Mouse (Mus musculus) ES-Bruce4 (cell line): ENCODE measurements at regions not wholly inside any gene's neighbourhood (a gene's known extent, or its start where the extent isn't known, plus 50 kb on each side); places are given as distances from the start of the nearest gene placed in this dataset.

Experiments
- H3K27ac ChIP-seq: 2 replicates; pipeline ENCODE4 v1.5.1; 2012; ENCODE audit warnings: low read length, inconsistent platforms; ENCODE audit not compliant: insufficient read depth
- H3K27me3 ChIP-seq: 2 replicates; pipeline ENCODE4 v1.6.1; 2012; ENCODE audit warnings: mild to moderate bottlenecking, low read length, inconsistent platforms; ENCODE audit not compliant: control insufficient read depth, poor library complexity, insufficient read depth, severe bottlenecking
- H3K36me3 ChIP-seq: 2 replicates; pipeline ENCODE4 v1.6.1; 2012; ENCODE audit warnings: inconsistent platforms, mild to moderate bottlenecking, low read length, moderate library complexity; ENCODE audit not compliant: control insufficient read depth, poor library complexity, insufficient read depth, severe bottlenecking
- H3K4me1 ChIP-seq: one replicate; pipeline ENCODE4 v1.8.1; 2011; ENCODE audit warnings: low read length; ENCODE audit not compliant: control insufficient read depth, insufficient read depth
- H3K4me3 ChIP-seq: 2 replicates; pipeline ENCODE4 v1.5.1; 2011; ENCODE audit warnings: low read depth, mild to moderate bottlenecking, low read length
- H3K9ac ChIP-seq: 2 replicates; pipeline ENCODE4 v1.6.1; 2012; ENCODE audit warnings: low read depth, mild to moderate bottlenecking, inconsistent platforms; ENCODE audit not compliant: poor library complexity, severe bottlenecking
- H3K9me3 ChIP-seq: replicated peaks from 2 replicates; pipeline ENCODE4 v1.6.1; 2012; ENCODE audit warnings: mild to moderate bottlenecking, low read length, inconsistent platforms; ENCODE audit not compliant: control insufficient read depth, poor library complexity, insufficient read depth, severe bottlenecking
- CTCF ChIP-seq: IDR thresholded peaks from one replicate; pipeline ENCODE4 v1.8.1; 2011; ENCODE audit warnings: low read depth, low read length
- EP300 ChIP-seq: IDR thresholded peaks from 2 replicates; pipeline ENCODE4 v1.6.1; 2011; ENCODE audit warnings: low read depth, low read length; ENCODE audit not compliant: insufficient read depth
- POLR2A ChIP-seq: IDR thresholded peaks from one replicate; pipeline ENCODE4 v1.8.1; 2011; ENCODE audit warnings: low read length; ENCODE audit not compliant: insufficient read depth

- no peak overlapping the region for H3K4me3 ChIP-seq
- TF ChIP-seq CTCF (no peak), POLR2A (no peak), EP300 (no peak)
- H3K27me3 ChIP-seq = no peaks in the 10 kb centered on the region
- H3K9ac ChIP-seq = no peak overlapping the region
- no peaks in the 10 kb centered on the region for H3K36me3 ChIP-seq
- H3K4me1 ChIP-seq = no peaks in the 10 kb centered on the region
- H3K9me3 ChIP-seq = no peaks in the 10 kb centered on the region
- no peak overlapping the region for H3K27ac ChIP-seq
These were observed 445.9 kb upstream of the Smim15 start for GRCm38 (mm10) chr13:107598391-107598790.

DNA sequence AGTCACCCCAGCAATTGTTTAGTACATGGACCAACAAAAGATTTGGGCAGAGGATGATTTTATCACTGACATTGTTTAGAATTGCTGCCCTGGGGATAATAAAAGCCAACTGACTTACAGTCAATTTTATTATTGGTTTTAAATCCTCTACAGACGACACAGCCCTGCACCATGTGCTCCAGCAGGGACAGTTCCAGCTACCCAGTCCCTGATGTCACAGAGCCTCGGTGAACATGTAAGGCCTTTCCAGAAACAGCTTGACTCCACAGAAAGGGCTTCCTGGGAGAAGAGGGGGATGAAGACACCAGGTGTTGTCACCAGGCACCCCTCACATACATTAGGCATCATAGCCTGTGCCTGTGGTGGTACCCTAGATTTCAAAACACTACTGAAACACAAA lies 447.0 kb upstream of the Smim15 start:
- Histone ChIP-seq H3K27me3 (no peaks in the 10 kb centered on the region), H3K4me1 (no peaks in the 10 kb centered on the region), H3K36me3 (no peaks in the 10 kb centered on the region), H3K9me3 (no peaks in the 10 kb centered on the region), H3K9ac (no peak overlapping the region), H3K27ac (no peak overlapping the region), H3K4me3 (no peak overlapping the region)
- no peak for TF ChIP-seq POLR2A
- TF ChIP-seq CTCF = no peak
- no peak for TF ChIP-seq EP300

GRCm38 (mm10) chr13:107596183-107596582 lies 448.1 kb upstream of the Smim15 start:
- H3K4me3 ChIP-seq = no peak overlapping the region
- no peaks in the 10 kb centered on the region for H3K4me1 ChIP-seq

GRCm38 (mm10) chr13:107588399-107589002 lies 455.7 kb upstream of the Smim15 start:
- H3K4me3 ChIP-seq = no peak overlapping the region
- H3K27ac ChIP-seq = no peak overlapping the region
- TF ChIP-seq POLR2A (no peak), CTCF (no peak), EP300 (no peak)
- no peaks in the 10 kb centered on the region for H3K27me3 ChIP-seq
- no peaks in the 10 kb centered on the region for H3K36me3 ChIP-seq
- H3K9ac ChIP-seq = no peak overlapping the region
- H3K9me3 ChIP-seq = no peaks in the 10 kb centered on the region
- H3K4me1 ChIP-seq = no peaks in the 10 kb centered on the region

More at GRCm38 (mm10) chr13:107596183-107596582, 448.1 kb upstream of the Smim15 start:
- no peaks in the 10 kb centered on the region for H3K27me3 ChIP-seq
- H3K9ac ChIP-seq = no peak overlapping the region
- TF ChIP-seq EP300 = no peak
- TF ChIP-seq CTCF = no peak
- no peaks in the 10 kb centered on the region for H3K36me3 ChIP-seq
- no peak overlapping the region for H3K27ac ChIP-seq
- H3K9me3 ChIP-seq = no peaks in the 10 kb centered on the region

DNA sequence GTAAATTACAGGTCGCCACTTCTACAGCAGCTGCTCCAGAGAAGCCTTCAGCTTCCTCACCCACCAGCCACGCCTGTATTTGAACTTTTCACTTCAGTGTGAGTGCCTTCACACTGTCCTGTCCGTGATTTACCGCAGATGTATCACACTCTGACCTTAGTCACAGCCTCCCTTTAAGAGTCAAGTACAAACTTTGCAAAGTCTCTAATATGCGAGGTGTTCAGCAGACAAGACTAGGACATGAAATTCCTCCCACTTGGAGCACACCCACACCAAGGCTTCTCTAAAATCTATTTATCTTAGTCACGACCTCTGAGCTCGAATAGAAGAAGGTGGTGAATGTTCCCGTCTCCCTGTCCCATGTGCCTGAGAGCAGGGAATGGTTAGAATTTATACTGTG lies 456.6 kb upstream of the Smim15 start:
- TF ChIP-seq CTCF = no peak
- no peak for TF ChIP-seq POLR2A
- TF ChIP-seq EP300 = no peak
- no peaks in the 10 kb centered on the region for H3K9me3 ChIP-seq
- no peak overlapping the region for H3K9ac ChIP-seq
- no peaks in the 10 kb centered on the region for H3K4me1 ChIP-seq
- H3K4me3 ChIP-seq = no peak overlapping the region
- no peaks in the 10 kb centered on the region for H3K27me3 ChIP-seq
- H3K27ac ChIP-seq = no peak overlapping the region
- H3K36me3 ChIP-seq = no peaks in the 10 kb centered on the region

- TF ChIP-seq CTCF = no peak
- no peak for TF ChIP-seq EP300
- TF ChIP-seq POLR2A = no peak
- Histone ChIP-seq H3K9ac (no peak overlapping the region), H3K36me3 (no peaks in the 10 kb centered on the region), H3K9me3 (no peaks in the 10 kb centered on the region), H3K27me3 (no peaks in the 10 kb centered on the region), H3K27ac (no peak overlapping the region), H3K4me3 (no peak overlapping the region), H3K4me1 (no peaks in the 10 kb centered on the region)
These were observed 458.3 kb upstream of the Smim15 start for GRCm38 (mm10) chr13:107585936-107586335.
